ENCODE assay signal across 8 mouse cellular contexts in genomic region chr11:31871135-31871541, GRCm38 (mm10). TPM values are rescaled to one million over a fixed set of nuclear protein-coding genes. Genes with fewer than 3 reads are reported as not detected.
DNase-seq lines count a peak whose midpoint lies in the region; ATAC-seq and TF ChIP-seq lines count a peak whose summit lies in the region.

No protein-coding gene starts in this region.

- under 1% methylated on average over 21 of the region's 21 CpGs for WGBS in hindbrain, postnatal 0 days
- WGBS in midbrain, embryonic 10.5 days: 0% methylated on average over 20 of the region's 21 CpGs

- intact Hi-C loops in left cerebral cortex, postnatal 36 days (cut with DNase I): loop anchor here (2.0 to 5.0 kb wide), 4 partner anchors 54 to 194 kb away; no protein-coding TSS in a partner anchor

- H3K36me3 ChIP-seq in hindbrain, postnatal 0 days (ENCODE audit: insufficient read depth, low read length): no peaks in the 10 kb centered on the region
- no peaks in the 10 kb centered on the region for H3K36me3 ChIP-seq in midbrain, embryonic 10.5 days

- no peak for ATAC-seq in hindbrain, postnatal 0 days

- H3K4me2 ChIP-seq in hindbrain, postnatal 0 days (ENCODE audit: low read depth, low read length): peak overlapping the region; percentile 91

- peak overlapping the region; percentile 97 for H3K27ac ChIP-seq in hindbrain, postnatal 0 days
- peak overlapping the region; percentile 96 for H3K27ac ChIP-seq in midbrain, embryonic 10.5 days (replicated peaks)

- peaks cover 2% of the 10 kb centered on the region; the same call in 1 of the 2 replicates for H3K4me1 ChIP-seq in hindbrain, postnatal 0 days (ENCODE audit: insufficient read depth, low read length)
- H3K4me1 ChIP-seq in midbrain, embryonic 10.5 days: peaks cover 39% of the 10 kb centered on the region

- peak overlapping the region; percentile 91 for H3K9ac ChIP-seq in hindbrain, postnatal 0 days (replicated peaks; ENCODE audit: low read length)

- H3K9me3 ChIP-seq in hindbrain, postnatal 0 days (ENCODE audit: low read length): no peaks in the 10 kb centered on the region
- no peaks in the 10 kb centered on the region for H3K9me3 ChIP-seq in midbrain, embryonic 10.5 days (replicated peaks)

- DNase-seq in embryo, embryonic 10.5 days (ENCODE audit: low spot score): peak; percentile 53
- no peak for DNase-seq in embryo, embryonic 10 days (ENCODE audit: low spot score)
- DNase-seq in cerebellum, postnatal 25 days: peak; percentile 72 to 77
- peak; percentile 54 for DNase-seq in gastrocnemius, postnatal 10 days
- peak; percentile 56 for DNase-seq in hindbrain, postnatal 0 days (ENCODE audit: low spot score)
- DNase-seq in left cerebral cortex, postnatal 36 days (ENCODE audit: low spot score in 2 of 2): peak; percentile 32 to 53
- peak; percentile 46 for DNase-seq in midbrain, embryonic 10.5 days (ENCODE audit: low spot score)
- DNase-seq in spleen, postnatal 36 days (ENCODE audit: low spot score in 2 of 2): peak; percentile 17 to 49

- peak; percentile 26 for TF ChIP-seq CTCF in hindbrain, postnatal 0 days (IDR thresholded peaks at IDR 0.05; ENCODE audit: low read depth)

- H3K27me3 ChIP-seq in hindbrain, postnatal 0 days (ENCODE audit: insufficient read depth, low read length): no peaks in the 10 kb centered on the region
- H3K27me3 ChIP-seq in midbrain, embryonic 10.5 days (ENCODE audit: low read depth, poor library complexity, severe bottlenecking): no peaks in the 10 kb centered on the region

- H3K4me3 ChIP-seq in hindbrain, postnatal 0 days (ENCODE audit: low read length): peak overlapping the region; percentile 69
- peak overlapping the region; percentile 68 for H3K4me3 ChIP-seq in midbrain, embryonic 10.5 days

RNA-seq across cellular contexts. Expression of gene Cpeb4, which starts 0.9 kb away (rescaled TPM):
- total RNA-seq in gastrocnemius, postnatal 10 days (2021): 10 to 100 TPM; 75.9 to 76.8 TPM
- 75.7 and 75.8 TPM in 2 replicates for total RNA-seq in hindbrain, postnatal 0 days (2014; rRNA removed)
- polyA plus RNA-seq in hindbrain, postnatal 0 days (2015; fragmentation: Nextera tagmentation; extraction: Ambion mirVana): 15.3 and 15.8 TPM in 2 replicates
- total RNA-seq in left cerebral cortex, postnatal 36 days (2021): 100 to 1,000 TPM; 146 to 158 TPM
- polyA plus RNA-seq in midbrain, embryonic 10.5 days (2016; fragmentation: Nextera tagmentation; extraction: Ambion mirVana): 3.5 and 5.6 TPM in 2 replicates
